Mouse (Mus musculus) heart, embryonic 12.5 days (tissue): ENCODE results near the gene Gtf2f1. TPM values are rescaled to one million over a fixed set of nuclear protein-coding genes. Genes with fewer than 3 reads are reported as not detected.

ENCODE experiments used
- ATAC-seq: fragments of 200-750 bp; cut with Nextera tagmentation; 2 replicates; pipeline ENCODE4 v1.8.0; 2017; ENCODE audit warnings: moderate TSS enrichment, moderate library complexity; ENCODE audit not compliant: insufficient number of reproducible peaks, low FRiP score
- H3K27ac ChIP-seq: fragments of 300-500 bp; sonication (generic); 2 replicates; pipeline ENCODE4 v1.5.1; 2016; ENCODE audit warnings: mild to moderate bottlenecking, moderate library complexity; ENCODE audit not compliant: poor library complexity, severe bottlenecking
- H3K27me3 ChIP-seq: fragments of 300-500 bp; sonication (generic); replicated peaks from 2 replicates; pipeline ENCODE4 v1.6.1; 2016; ENCODE audit warnings: mild to moderate bottlenecking, moderate library complexity
- H3K36me3 ChIP-seq: fragments of 300-500 bp; sonication (generic); 2 replicates; pipeline ENCODE4 v1.6.1; 2016; ENCODE audit warnings: mild to moderate bottlenecking, moderate library complexity
- H3K4me1 ChIP-seq: fragments of 300-500 bp; sonication (generic); replicated peaks from 2 replicates; pipeline ENCODE4 v1.6.1; 2016; ENCODE audit warnings: mild to moderate bottlenecking
- H3K4me2 ChIP-seq: fragments of 300-500 bp; sonication (generic); 2 replicates; pipeline ENCODE4 v1.6.1; 2016; ENCODE audit warnings: mild to moderate bottlenecking, moderate library complexity
- H3K4me3 ChIP-seq: fragments of 300-500 bp; sonication (generic); 2 replicates; pipeline ENCODE4 v1.5.1; 2016; ENCODE audit warnings: mild to moderate bottlenecking
- H3K9ac ChIP-seq: fragments of 300-500 bp; sonication (generic); 2 replicates; pipeline ENCODE4 v1.6.1; 2016; ENCODE audit warnings: mild to moderate bottlenecking, moderate library complexity
- H3K9me3 ChIP-seq: fragments of 300-500 bp; sonication (generic); replicated peaks from 2 replicates; pipeline ENCODE4 v1.6.1; 2016; ENCODE audit warnings: mild to moderate bottlenecking, moderate library complexity
- WGBS: fragments of 180-500 bp; shearing (Covaris S2); methylation state at CpG from one replicate; pipeline ENCODE4 v1.1.7; 2016; 5-methylcytosine and 5-hydroxymethylcytosine counted together
- polyA plus RNA-seq: library from polyadenylated mRNA; unstranded; fragments of >200 nt; fragmentation: Nextera tagmentation; extraction: Ambion mirVana; gene quantifications from 2 replicates; pipeline ENCODE4 v1.2.1, GENCODE M21; 2016

Gene Gtf2f1
- polyA plus RNA-seq, 1 experiment from 2014 or later, result 34.3 TPM

- H3K4me2 ChIP-seq, result peak overlapping the region; percentile 65
Measured at GRCm38 (mm10) chr17:57032854-57033253, 21.8 kb upstream of the Gtf2f1 start.

GRCm38 (mm10) chr17:57031661-57032420, 20.8 kb upstream of the Gtf2f1 start:
- Histone ChIP-seq H3K27me3 (peaks cover 8% of the 10 kb centered on the region; the same call in 1 of the 2 replicates), H3K4me1 (peaks cover 26% of the 10 kb centered on the region), H3K27ac (peak overlapping the region; percentile 72), H3K9ac (peak overlapping the region; percentile 45), H3K36me3 (peaks cover 19% of the 10 kb centered on the region), H3K4me2 (peak overlapping the region; percentile 65), H3K4me3 (peak overlapping the region; percentile 96), H3K9me3 (no peaks in the 10 kb centered on the region)
- peak; percentile 98 for ATAC-seq
- under 1% methylated on average over 38 of the region's 38 CpGs for WGBS

More at GRCm38 (mm10) chr17:57032854-57033253, 21.8 kb upstream of the Gtf2f1 start:
- Histone ChIP-seq H3K9ac (no peak overlapping the region), H3K36me3 (peaks cover 9% of the 10 kb centered on the region), H3K9me3 (no peaks in the 10 kb centered on the region), H3K27me3 (peaks cover 15% of the 10 kb centered on the region), H3K27ac (no peak overlapping the region), H3K4me3 (0 out of 2 replicates have a peak overlapping the region, but pooled peaks have one; percentile 40), H3K4me1 (peaks cover 26% of the 10 kb centered on the region)
- WGBS, result 73% methylated on average over 4 of the region's 4 CpGs
- ATAC-seq, result no peak

- peak within 1 kb of the TSS; percentile 99 for H3K4me2 ChIP-seq
- peaks cover 27% of the 10 kb centered on the region for H3K36me3 ChIP-seq
- peak within 1 kb of the TSS; percentile 100 for H3K9ac ChIP-seq
- no peaks in the 10 kb centered on the region for H3K9me3 ChIP-seq
- H3K27ac ChIP-seq, result peak within 1 kb of the TSS; percentile 96
- peaks cover 26% of the 10 kb centered on the region for H3K4me1 ChIP-seq
- 0 out of 2 replicates have a peak, but pooled peaks cover 8% of the 10 kb centered on the region for H3K27me3 ChIP-seq
- WGBS, result under 1% methylated on average over 80 of the region's 99 CpGs
- peak within 1 kb of the TSS; percentile 96 for H3K4me3 ChIP-seq
- no peak for ATAC-seq
Measured at GRCm38 (mm10) chr17:57030931-57031660, 20.0 kb upstream of the Gtf2f1 start, which contains the start of gene Khsrp. Gene Khsrp, minus strand, starts transcription at chr17:57031522.

- no peak for ATAC-seq
- peak overlapping the region; percentile 100 for H3K9ac ChIP-seq
- H3K4me1 ChIP-seq, result peaks cover 26% of the 10 kb centered on the region
- WGBS, result 24% methylated on average over 8 of the region's 8 CpGs
- H3K4me2 ChIP-seq, result peak overlapping the region; percentile 99
- H3K36me3 ChIP-seq, result peaks cover 41% of the 10 kb centered on the region
- H3K9me3 ChIP-seq, result no peaks in the 10 kb centered on the region
- 0 out of 2 replicates have a peak overlapping the region, but pooled peaks have one; percentile 96 for H3K27ac ChIP-seq
- peak overlapping the region; percentile 96 for H3K4me3 ChIP-seq
- no peaks in the 10 kb centered on the region for H3K27me3 ChIP-seq
Measured at GRCm38 (mm10) chr17:57029691-57030090, 18.6 kb upstream of the Gtf2f1 start.

GRCm38 (mm10) chr17:57027471-57027870, 16.4 kb upstream of the Gtf2f1 start:
- WGBS, result 80% methylated on average over 4 of the region's 4 CpGs
- Histone ChIP-seq H3K4me1 (peaks cover 21% of the 10 kb centered on the region), H3K27me3 (no peaks in the 10 kb centered on the region), H3K4me3 (no peak overlapping the region), H3K36me3 (peaks cover 63% of the 10 kb centered on the region), H3K4me2 (no peak overlapping the region), H3K9me3 (no peaks in the 10 kb centered on the region), H3K27ac (no peak overlapping the region), H3K9ac (no peak overlapping the region)
- no peak for ATAC-seq

- 83% methylated on average over 5 of the region's 5 CpGs for WGBS
- H3K9me3 ChIP-seq, result no peaks in the 10 kb centered on the region
- no peak for ATAC-seq
Measured at GRCm38 (mm10) chr17:57020960-57021359, 9.9 kb upstream of the Gtf2f1 start.

GRCm38 (mm10) chr17:57019693-57020092, 8.6 kb upstream of the Gtf2f1 start:
- 78% methylated on average over 2 of the region's 2 CpGs for WGBS

More at GRCm38 (mm10) chr17:57020960-57021359, 9.9 kb upstream of the Gtf2f1 start:
- H3K4me3 ChIP-seq, result no peak overlapping the region
- no peak overlapping the region for H3K27ac ChIP-seq
- peaks cover 65% of the 10 kb centered on the region for H3K36me3 ChIP-seq
- H3K4me2 ChIP-seq, result no peak overlapping the region
- H3K9ac ChIP-seq, result no peak overlapping the region
- H3K4me1 ChIP-seq, result no peaks in the 10 kb centered on the region
- no peaks in the 10 kb centered on the region for H3K27me3 ChIP-seq

GRCm38 (mm10) chr17:57012245-57012795, 1.2 kb upstream of the Gtf2f1 start:
- Histone ChIP-seq H3K36me3 (peaks cover 21% of the 10 kb centered on the region), H3K4me2 (peak overlapping the region; percentile 93), H3K4me3 (peak overlapping the region; percentile 86), H3K27me3 (no peaks in the 10 kb centered on the region), H3K27ac (no peak overlapping the region; the same call in 1 of the 2 replicates), H3K4me1 (peaks cover 15% of the 10 kb centered on the region), H3K9me3 (no peaks in the 10 kb centered on the region), H3K9ac (peak overlapping the region; percentile 84; the same call in 1 of the 2 replicates)
- WGBS, result 69% methylated on average over 13 of the region's 13 CpGs
- ATAC-seq, result no peak

More at GRCm38 (mm10) chr17:57019693-57020092, 8.6 kb upstream of the Gtf2f1 start:
- Histone ChIP-seq H3K27me3 (no peaks in the 10 kb centered on the region), H3K27ac (no peak overlapping the region), H3K9ac (no peak overlapping the region), H3K9me3 (no peaks in the 10 kb centered on the region), H3K4me2 (no peak overlapping the region), H3K4me3 (no peak overlapping the region), H3K36me3 (peaks cover 52% of the 10 kb centered on the region), H3K4me1 (no peaks in the 10 kb centered on the region)
- no peak for ATAC-seq

- Histone ChIP-seq H3K36me3 (peaks cover 35% of the 10 kb centered on the region), H3K4me1 (peaks cover 15% of the 10 kb centered on the region), H3K27me3 (no peaks in the 10 kb centered on the region), H3K9me3 (no peaks in the 10 kb centered on the region), H3K27ac (peak overlapping the region; percentile 75), H3K9ac (peak overlapping the region; percentile 87), H3K4me2 (peak overlapping the region; percentile 93), H3K4me3 (peak overlapping the region; percentile 86)
- WGBS, result under 1% methylated on average over 19 of the region's 19 CpGs
- peak; percentile 58 for ATAC-seq
Measured at GRCm38 (mm10) chr17:57010911-57011235, 215 bp downstream of the Gtf2f1 start.

GRCm38 (mm10) chr17:57007137-57007905, 3.8 kb downstream of the Gtf2f1 start:
- 92% methylated on average over 13 of the region's 13 CpGs for WGBS
- no peaks in the 10 kb centered on the region for H3K9me3 ChIP-seq
- peaks cover 70% of the 10 kb centered on the region for H3K36me3 ChIP-seq
- H3K27ac ChIP-seq, result no peak overlapping the region
- no peak overlapping the region for H3K4me2 ChIP-seq
- ATAC-seq, result no peak
- no peak overlapping the region for H3K9ac ChIP-seq
- no peaks in the 10 kb centered on the region for H3K27me3 ChIP-seq
- H3K4me3 ChIP-seq, result no peak overlapping the region
- peaks cover 20% of the 10 kb centered on the region for H3K4me1 ChIP-seq
